Mouse (Mus musculus): ENCODE data around the gene Smyd5.

Smyd5 gene

DNA sequence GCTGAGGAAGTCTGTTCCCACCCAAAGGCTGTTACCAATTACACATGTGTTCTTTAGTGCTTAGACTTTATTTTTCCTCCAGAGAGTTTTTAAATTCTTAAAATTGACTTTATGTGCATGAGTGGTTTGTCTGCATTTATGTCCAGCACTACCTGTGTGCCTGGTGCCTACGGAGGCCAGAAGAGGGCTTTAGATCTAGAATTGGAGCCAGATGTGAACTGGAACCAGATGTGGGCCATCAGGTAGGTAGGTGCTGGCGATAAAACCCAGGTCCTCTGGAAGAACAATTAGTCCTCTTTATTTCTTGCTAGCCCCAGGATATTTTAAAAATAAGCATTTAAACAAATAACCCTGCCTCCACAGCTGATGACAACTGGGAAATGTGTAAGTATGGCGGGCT lies 59.8 kb downstream of the Smyd5 start:
- DNase-seq (ENCODE audit: low spot score in 2 of 2) = no peak

All from thymus, postnatal 10 days (tissue).